Mouse (Mus musculus) olfactory bulb, adult 2 months (tissue): ENCODE measurements at regions not wholly inside any gene's neighbourhood (a gene's known extent, or its start where the extent isn't known, plus 50 kb on each side); places are given as distances from the start of the nearest gene placed in this dataset.

Source experiments
- H3K27ac ChIP-seq: fragments of 200-500 bp; 2 replicates; pipeline ENCODE4 v1.5.1; 2012; ENCODE audit warnings: low read depth, low read length; ENCODE audit not compliant: insufficient read depth
- H3K4me1 ChIP-seq: fragments of 200-500 bp; 2 replicates; pipeline ENCODE4 v1.6.1; 2012; ENCODE audit warnings: low read length; ENCODE audit not compliant: control insufficient read depth, insufficient read depth
- H3K4me3 ChIP-seq: fragments of 200-500 bp; 2 replicates; pipeline ENCODE4 v1.5.1; 2012; ENCODE audit warnings: mild to moderate bottlenecking, low read depth, low read length, moderate library complexity; ENCODE audit not compliant: insufficient read depth
- CTCF ChIP-seq: fragments of 200-500 bp; IDR thresholded peaks from 2 replicates; pipeline ENCODE4 v1.5.1; 2012; ENCODE audit warnings: low read depth, mild to moderate bottlenecking, low read length, moderate library complexity; ENCODE audit not compliant: insufficient read depth
- POLR2A ChIP-seq: fragments of 200-500 bp; IDR thresholded peaks from 2 replicates; pipeline ENCODE4 v1.6.1; 2012; ENCODE audit warnings: mild to moderate bottlenecking, low read depth, low read length, moderate library complexity; ENCODE audit not compliant: insufficient read depth
- WGBS: fragments of 180-500 bp; shearing (Covaris S2); methylation state at CpG from one replicate; pipeline ENCODE4 v1.1.7; 2018; 5-methylcytosine and 5-hydroxymethylcytosine counted together

DNA sequence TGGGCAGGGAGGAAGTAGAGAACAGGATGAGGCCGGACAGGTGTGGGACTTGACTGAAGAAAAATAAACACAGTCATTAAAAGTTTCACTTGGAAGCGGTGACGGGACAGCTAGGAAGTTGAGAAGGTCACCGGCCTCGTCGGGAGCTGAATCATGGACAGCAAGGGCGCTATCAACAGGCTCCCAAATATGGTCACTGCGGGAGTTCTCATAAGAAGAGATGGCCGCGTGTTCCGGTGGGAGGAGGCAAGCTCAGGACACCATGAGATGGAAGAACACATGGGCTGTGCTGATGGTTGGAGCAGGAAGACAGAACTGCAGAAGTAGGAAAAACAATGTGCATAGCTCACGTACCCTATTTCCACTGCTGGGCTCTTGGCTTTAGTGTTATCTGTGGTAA is 68.9 kb upstream of the Vldlr start:
- Histone ChIP-seq H3K27ac (no peak overlapping the region), H3K4me1 (no peaks in the 10 kb centered on the region), H3K4me3 (no peak overlapping the region)
- 93% methylated on average over 12 of the region's 12 CpGs for WGBS
- TF ChIP-seq POLR2A (no peak), CTCF (no peak)

DNA sequence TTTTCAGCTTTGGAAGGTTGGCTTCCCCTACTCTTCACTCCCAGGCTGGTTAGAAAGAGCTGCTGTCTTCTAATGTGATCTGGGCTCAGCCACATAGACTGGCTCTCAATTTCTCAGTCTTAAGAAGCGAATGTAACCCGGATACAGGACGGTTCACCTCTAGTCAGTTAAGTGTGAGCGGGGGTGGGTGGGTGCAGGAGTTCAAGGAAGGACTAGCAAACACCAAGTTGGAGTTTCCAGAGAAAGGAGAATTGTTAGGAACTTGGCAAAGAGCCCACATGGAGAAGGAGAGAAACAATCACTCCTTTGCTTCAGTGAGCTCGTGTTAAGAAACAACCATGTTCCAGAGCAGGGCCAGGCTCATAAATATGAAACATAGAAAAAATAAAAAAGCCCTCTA is 68.0 kb upstream of the Vldlr start:
- TF ChIP-seq POLR2A (no peak), CTCF (no peak)
- Histone ChIP-seq H3K4me1 (no peaks in the 10 kb centered on the region), H3K4me3 (no peak overlapping the region), H3K27ac (no peak overlapping the region)
- WGBS: 76% methylated on average over 5 of the region's 5 CpGs

GRCm38 (mm10) chr19:27149567-27149966 is 66.7 kb upstream of the Vldlr start:
- WGBS: 89% methylated on average over 4 of the region's 4 CpGs
- TF ChIP-seq CTCF: no peak
- no peak for TF ChIP-seq POLR2A
- no peak overlapping the region for H3K27ac ChIP-seq
- no peak overlapping the region for H3K4me3 ChIP-seq
- no peaks in the 10 kb centered on the region for H3K4me1 ChIP-seq

GRCm38 (mm10) chr19:27161933-27162332 is 54.4 kb upstream of the Vldlr start:
- Histone ChIP-seq H3K4me3 (no peak overlapping the region), H3K4me1 (no peaks in the 10 kb centered on the region), H3K27ac (no peak overlapping the region)
- WGBS: 47% methylated on average over 4 of the region's 4 CpGs
- TF ChIP-seq CTCF (no peak), POLR2A (no peak)
